Mouse (Mus musculus) heart, adult 11 months (tissue): ENCODE measurements around the gene Fabp3.

Experiments
- DNase-seq: peaks from one replicate; pipeline ENCODE4 v3.0.0; 2022

Fabp3 gene

GRCm38 (mm10) chr4:130308231-130309081, at the start of gene Fabp3, which contains the start of gene Gm10570:
Fabp3 (plus strand) TSS chr4:130308595.
Gm10570 (minus strand) TSS chr4:130308674.
- peak; percentile 98 for DNase-seq

GRCm38 (mm10) chr4:130260406-130260805, 48.0 kb upstream of the Fabp3 start:
- no peak for DNase-seq

- no peak for DNase-seq
Measured at GRCm38 (mm10) chr4:130264131-130264530, 44.3 kb upstream of the Fabp3 start.

- peak; percentile 93 for DNase-seq
Measured at GRCm38 (mm10) chr4:130264698-130265349, 43.6 kb upstream of the Fabp3 start.

GRCm38 (mm10) chr4:130266601-130267000, 41.8 kb upstream of the Fabp3 start:
- DNase-seq = no peak

GRCm38 (mm10) chr4:130267069-130267468, 41.3 kb upstream of the Fabp3 start:
- DNase-seq = no peak

- no peak for DNase-seq
Measured at GRCm38 (mm10) chr4:130268736-130269135, 39.7 kb upstream of the Fabp3 start.

GRCm38 (mm10) chr4:130270089-130270488, 38.3 kb upstream of the Fabp3 start:
- no peak for DNase-seq

- DNase-seq = no peak
Measured at GRCm38 (mm10) chr4:130270611-130271347, 37.6 kb upstream of the Fabp3 start.

GRCm38 (mm10) chr4:130273698-130274345, 34.6 kb upstream of the Fabp3 start:
- DNase-seq = no peak

GRCm38 (mm10) chr4:130274346-130275015, 33.9 kb upstream of the Fabp3 start:
- DNase-seq = no peak

- no peak for DNase-seq
Measured at GRCm38 (mm10) chr4:130275016-130275822, 33.2 kb upstream of the Fabp3 start.

- DNase-seq = no peak
Measured at GRCm38 (mm10) chr4:130275823-130276105, 32.6 kb upstream of the Fabp3 start.

- no peak for DNase-seq
Measured at GRCm38 (mm10) chr4:130276573-130277176, 31.7 kb upstream of the Fabp3 start.

GRCm38 (mm10) chr4:130279105-130279504, 29.3 kb upstream of the Fabp3 start, which contains the start of gene Serinc2:
Serinc2 (minus strand) TSS chr4:130279205.
- no peak for DNase-seq

GRCm38 (mm10) chr4:130282856-130283255, 25.5 kb upstream of the Fabp3 start:
- DNase-seq = no peak

- no peak for DNase-seq
Measured at GRCm38 (mm10) chr4:130283826-130284225, 24.6 kb upstream of the Fabp3 start.

- DNase-seq = peak; percentile 93
Measured at GRCm38 (mm10) chr4:130286531-130286930, 21.9 kb upstream of the Fabp3 start.

- DNase-seq = no peak
Measured at GRCm38 (mm10) chr4:130289824-130290223, 18.6 kb upstream of the Fabp3 start.

- peak; percentile 92 for DNase-seq
Measured at GRCm38 (mm10) chr4:130292271-130292670, 16.1 kb upstream of the Fabp3 start.

- no peak for DNase-seq
Measured at GRCm38 (mm10) chr4:130294513-130294912, 13.9 kb upstream of the Fabp3 start.
